9 mouse cellular contexts compared by ENCODE assay signal in the genomic region with DNA sequence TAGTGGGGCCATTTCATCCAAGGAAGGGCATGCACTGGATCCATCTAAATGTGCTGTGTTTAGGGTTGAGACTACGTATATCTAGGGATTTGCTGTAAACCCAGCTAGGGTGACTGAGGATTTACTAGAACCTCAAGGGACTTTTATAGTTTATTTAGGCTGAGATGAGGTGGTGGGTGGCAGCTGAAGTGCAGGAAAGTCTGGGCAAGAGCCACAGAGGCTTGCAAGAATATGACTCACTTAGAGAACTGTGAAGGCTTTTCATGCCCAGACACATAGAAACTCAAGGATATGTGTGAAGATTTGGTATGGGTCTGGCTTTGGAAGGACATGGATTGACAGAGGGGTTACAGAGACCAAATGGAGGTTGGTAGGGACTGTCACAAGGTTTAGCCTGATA.
"Had no signal": no experiment of that assay in that cellular context is flagged by ENCODE, and none has a peak within 500 bp of the region (broad histone marks: within the 10 kb centered on the region; RNA-seq: fewer than 3 reads in every experiment).

No protein-coding gene starts in this region.

- ATAC-seq: intestine, embryonic 15.5 days had no signal

- DNase-seq: kidney, adult 18-20 months; kidney, postnatal 14 days; lung, adult 18-20 months; lung, postnatal 4 days; midbrain, embryonic 14.5 days; spleen, adult 18-20 months; thymus, adult 2 months; thymus, postnatal 25 days had no signal
